Mouse (Mus musculus) kidney, embryonic 16.5 days (tissue): ENCODE measurements at regions not wholly inside any gene's neighbourhood (a gene's known extent, or its start where the extent isn't known, plus 50 kb on each side); places are given as distances from the start of the nearest gene placed in this dataset.

ENCODE experiments used
- ATAC-seq: fragments of 200-750 bp; cut with Nextera tagmentation; 2 replicates; pipeline ENCODE4 v1.8.0; 2017; ENCODE audit warnings: moderate TSS enrichment; ENCODE audit not compliant: low FRiP score, low TSS enrichment
- H3K27ac ChIP-seq: fragments of 300-500 bp; sonication (generic); 2 replicates; pipeline ENCODE4 v1.5.1; 2014; ENCODE audit warnings: low read length
- H3K27me3 ChIP-seq: fragments of 300-500 bp; sonication (generic); 2 replicates; pipeline ENCODE4 v1.6.1; 2014; ENCODE audit warnings: low read length, control low read depth, mixed read lengths; ENCODE audit not compliant: insufficient read depth
- H3K36me3 ChIP-seq: fragments of 300-500 bp; sonication (generic); 2 replicates; pipeline ENCODE4 v1.6.1; 2014; ENCODE audit warnings: low read length, control low read depth, mixed read lengths; ENCODE audit not compliant: insufficient read depth
- H3K4me1 ChIP-seq: fragments of 300-500 bp; sonication (generic); 2 replicates; pipeline ENCODE4 v1.6.1; 2014; ENCODE audit warnings: low read length, control low read depth, mixed read lengths; ENCODE audit not compliant: insufficient read depth
- H3K4me2 ChIP-seq: fragments of 300-500 bp; sonication (generic); replicated peaks from 2 replicates; pipeline ENCODE4 v1.6.1; 2014; ENCODE audit warnings: low read depth, low read length
- H3K4me3 ChIP-seq: fragments of 300-500 bp; sonication (generic); 2 replicates; pipeline ENCODE4 v1.5.1; 2014; ENCODE audit warnings: mild to moderate bottlenecking, low read length
- H3K9ac ChIP-seq: fragments of 300-500 bp; sonication (generic); replicated peaks from 2 replicates; pipeline ENCODE4 v1.6.1; 2014; ENCODE audit warnings: low read length
- H3K9me3 ChIP-seq: fragments of 300-500 bp; sonication (generic); 2 replicates; pipeline ENCODE4 v1.6.1; 2016; ENCODE audit warnings: low read length, control low read depth
- WGBS: fragments of 180-500 bp; shearing (Covaris S2); extraction: QIAGEN DNeasy Blood & Tissue Kit; methylation state at CpG from one replicate; pipeline ENCODE4 v1.1.7; 2014; 5-methylcytosine and 5-hydroxymethylcytosine counted together

DNA sequence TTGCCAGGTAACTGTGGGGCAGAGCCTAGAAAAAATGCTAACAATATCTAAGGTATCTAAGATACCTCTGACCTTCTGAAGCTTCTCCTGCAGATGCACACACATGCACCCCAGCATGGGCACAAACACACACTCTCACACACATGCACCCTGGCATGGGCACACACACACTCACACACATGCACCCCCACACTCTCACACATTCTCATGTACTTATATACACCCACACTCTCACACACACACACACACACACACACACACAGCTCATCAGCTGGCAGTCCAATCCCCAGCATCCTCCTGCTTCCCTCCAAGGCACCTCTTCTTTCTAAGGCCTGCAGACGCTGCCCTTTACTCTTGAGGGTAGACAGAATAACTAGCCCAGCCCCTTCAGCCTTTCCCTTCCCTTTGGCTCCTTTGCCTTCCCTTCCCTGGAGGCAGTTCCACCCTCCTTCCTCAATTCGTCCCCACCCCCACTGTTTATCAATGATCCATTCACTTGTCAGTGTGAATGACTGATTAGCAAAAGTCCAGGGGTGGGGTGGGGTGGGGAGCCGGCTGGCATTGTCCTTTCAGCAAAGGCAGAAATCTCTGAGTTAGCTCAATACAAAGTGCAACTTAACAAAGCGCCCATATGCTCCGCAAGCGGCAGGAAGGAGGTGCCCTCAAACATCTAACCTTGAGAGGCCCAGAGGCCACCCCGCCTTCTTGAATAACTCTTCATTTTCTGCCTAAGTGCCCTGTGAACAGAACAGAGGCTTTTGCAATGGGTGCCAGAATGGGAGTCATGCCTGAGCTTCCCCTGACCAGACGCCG lies 102.1 kb downstream of the Gm9376 start:
- H3K36me3 ChIP-seq: no peaks in the 10 kb centered on the region
- WGBS: 2% methylated on average over 9 of the region's 9 CpGs
- no peak overlapping the region for H3K9ac ChIP-seq
- no peak overlapping the region for H3K27ac ChIP-seq
- H3K4me2 ChIP-seq: peak overlapping the region; percentile 34
- peaks cover 3% of the 10 kb centered on the region; the same call in 1 of the 2 replicates for H3K4me1 ChIP-seq
- H3K9me3 ChIP-seq: no peaks in the 10 kb centered on the region
- no peaks in the 10 kb centered on the region; the same call in 1 of the 2 replicates for H3K27me3 ChIP-seq
- H3K4me3 ChIP-seq: no peak overlapping the region
- peak; percentile 47; the same call in 1 of the 2 replicates for ATAC-seq

DNA sequence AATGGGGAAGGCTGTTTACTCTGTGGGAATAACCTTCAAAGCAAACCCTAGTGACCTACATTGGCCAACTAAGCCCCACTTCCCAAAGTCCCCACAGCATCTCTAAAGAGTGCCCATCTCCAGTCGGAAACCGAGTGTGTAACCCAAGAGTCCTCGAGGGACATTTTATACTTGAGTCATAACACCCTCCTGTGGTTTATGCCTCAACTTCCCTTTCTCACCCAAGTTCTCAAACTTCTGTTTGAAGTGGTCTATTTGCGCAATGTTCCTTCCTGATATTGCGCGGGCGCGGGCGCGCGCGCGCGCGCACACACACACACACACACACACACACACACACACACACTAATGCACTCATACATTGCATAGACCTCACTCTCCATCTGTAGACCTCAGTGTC lies 104.6 kb downstream of the Gm9376 start:
- Histone ChIP-seq H3K27ac (no peak overlapping the region), H3K4me1 (peaks cover 3% of the 10 kb centered on the region; the same call in 1 of the 2 replicates), H3K27me3 (no peaks in the 10 kb centered on the region; the same call in 1 of the 2 replicates), H3K9ac (no peak overlapping the region), H3K4me3 (no peak overlapping the region), H3K4me2 (no peak overlapping the region), H3K9me3 (no peaks in the 10 kb centered on the region), H3K36me3 (no peaks in the 10 kb centered on the region)
- ATAC-seq: no peak
- WGBS: 95% methylated on average over 15 of the region's 15 CpGs

DNA sequence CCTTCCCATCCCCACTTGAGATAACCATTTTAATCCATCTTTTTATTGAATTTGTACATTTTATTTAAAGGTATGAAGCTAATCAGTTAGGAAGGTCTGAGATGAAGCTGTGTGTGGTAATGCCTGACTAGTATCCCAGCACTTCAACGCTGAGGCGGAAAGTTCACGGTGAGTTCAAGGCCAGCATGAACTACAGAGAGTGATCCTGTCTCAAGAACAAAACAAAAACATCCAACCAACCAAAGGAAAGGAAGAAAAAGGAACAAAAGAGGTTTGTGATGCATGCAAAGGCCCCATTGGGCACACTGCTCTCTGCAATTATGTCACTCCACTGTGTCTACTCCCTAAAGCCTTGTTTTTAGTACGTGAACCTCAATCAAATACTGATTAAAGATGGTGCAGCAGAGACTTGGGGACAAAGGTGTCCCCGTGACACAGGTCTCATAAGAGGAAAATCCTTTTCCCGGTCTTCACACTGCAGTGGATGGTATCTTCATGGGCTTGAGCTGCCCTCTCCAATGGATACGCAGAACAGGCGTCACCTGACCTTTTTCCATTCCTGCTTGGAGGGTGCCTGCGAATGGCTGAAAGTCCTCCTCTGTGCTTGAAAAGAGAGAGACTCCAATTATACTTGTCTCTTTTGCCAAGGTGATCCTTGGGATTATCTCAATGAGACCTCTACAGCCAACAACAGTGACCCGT lies 108.2 kb downstream of the Gm9376 start:
- Histone ChIP-seq H3K4me1 (no peaks in the 10 kb centered on the region), H3K36me3 (no peaks in the 10 kb centered on the region), H3K27ac (no peak overlapping the region), H3K4me2 (no peak overlapping the region), H3K27me3 (no peaks in the 10 kb centered on the region), H3K9me3 (no peaks in the 10 kb centered on the region), H3K9ac (no peak overlapping the region), H3K4me3 (no peak overlapping the region)
- ATAC-seq: no peak
- 87% methylated on average over 10 of the region's 10 CpGs for WGBS

DNA sequence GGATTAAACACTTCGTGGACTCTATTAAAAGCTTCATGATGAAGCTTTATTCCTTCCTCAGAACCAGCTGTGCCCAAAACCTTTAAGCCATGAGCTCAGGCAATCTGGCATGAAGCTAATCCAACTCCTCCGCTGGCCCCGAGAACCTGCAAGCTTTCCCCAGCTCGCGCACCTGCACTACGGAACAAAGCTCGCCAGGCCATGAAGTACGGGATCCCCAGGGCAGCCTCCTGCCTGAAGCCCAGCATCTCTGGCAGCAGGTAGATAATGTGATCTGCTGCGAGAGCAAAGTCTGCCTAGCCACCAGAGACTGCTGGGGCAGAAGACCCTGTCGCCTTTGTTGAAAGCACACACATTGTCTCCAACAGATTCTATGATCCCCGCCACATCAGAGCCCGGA lies 108.9 kb downstream of the Gm9376 start:
- Histone ChIP-seq H3K4me1 (no peaks in the 10 kb centered on the region), H3K9ac (no peak overlapping the region), H3K36me3 (no peaks in the 10 kb centered on the region), H3K4me2 (no peak overlapping the region), H3K27ac (no peak overlapping the region), H3K9me3 (no peaks in the 10 kb centered on the region), H3K27me3 (no peaks in the 10 kb centered on the region), H3K4me3 (no peak overlapping the region)
- no peak for ATAC-seq
- 93% methylated on average over 12 of the region's 12 CpGs for WGBS

DNA sequence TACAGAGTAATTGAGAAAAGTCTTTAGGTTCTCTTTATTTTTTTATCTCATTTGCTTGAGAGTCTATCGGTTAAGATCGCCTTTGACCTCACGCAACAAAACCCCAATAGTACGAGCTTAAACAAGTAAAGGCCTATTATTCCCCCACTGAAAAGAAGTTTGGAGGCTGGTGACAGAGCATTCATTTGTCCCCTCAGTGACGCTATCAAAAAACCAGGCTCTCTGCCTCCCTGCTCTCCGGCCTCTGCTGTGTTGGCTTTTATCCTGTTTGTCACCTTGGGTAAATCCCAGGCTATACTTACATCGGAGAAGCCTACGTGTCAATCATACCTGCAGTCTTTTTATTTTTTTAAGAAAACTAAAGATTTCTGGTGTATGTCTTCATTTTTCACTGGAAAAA lies 112.9 kb downstream of the Gm9376 start:
- no peaks in the 10 kb centered on the region for H3K27me3 ChIP-seq
- WGBS: 91% methylated on average over 8 of the region's 8 CpGs
- no peak for ATAC-seq
- no peak overlapping the region for H3K4me3 ChIP-seq
- H3K4me2 ChIP-seq: no peak overlapping the region
- no peaks in the 10 kb centered on the region for H3K9me3 ChIP-seq
- no peaks in the 10 kb centered on the region for H3K36me3 ChIP-seq
- no peak overlapping the region for H3K9ac ChIP-seq
- no peak overlapping the region for H3K27ac ChIP-seq
- no peaks in the 10 kb centered on the region for H3K4me1 ChIP-seq

DNA sequence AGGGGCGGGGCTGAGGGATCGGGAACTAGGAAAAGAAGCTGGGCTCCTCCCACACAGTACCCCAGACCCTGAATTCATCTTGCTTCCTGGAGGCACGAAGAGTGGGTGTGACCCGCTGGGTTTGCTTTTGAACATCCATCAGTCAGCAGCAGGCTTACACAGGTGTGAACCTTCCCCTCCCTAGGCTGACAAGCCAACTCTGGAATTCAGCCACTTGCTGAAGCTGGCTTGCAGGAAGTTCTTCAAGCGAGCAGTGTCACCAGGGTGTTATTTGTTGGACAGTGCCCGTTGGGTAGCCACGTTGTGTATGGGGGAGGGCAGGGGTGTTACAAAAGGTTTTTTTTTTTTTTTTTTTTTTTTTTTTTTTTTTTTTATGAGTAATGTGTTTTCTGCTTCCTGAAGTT lies 118.8 kb downstream of the Gm9376 start:
- Histone ChIP-seq H3K27ac (no peak overlapping the region), H3K4me2 (peak overlapping the region; percentile 48), H3K27me3 (no peaks in the 10 kb centered on the region), H3K9me3 (no peaks in the 10 kb centered on the region), H3K9ac (no peak overlapping the region), H3K4me1 (0 out of 2 replicates have a peak, but pooled peaks cover 7% of the 10 kb centered on the region), H3K36me3 (no peaks in the 10 kb centered on the region), H3K4me3 (peak overlapping the region; percentile 20)
- WGBS: 8% methylated on average over 7 of the region's 7 CpGs
- ATAC-seq: peak; percentile 89

DNA sequence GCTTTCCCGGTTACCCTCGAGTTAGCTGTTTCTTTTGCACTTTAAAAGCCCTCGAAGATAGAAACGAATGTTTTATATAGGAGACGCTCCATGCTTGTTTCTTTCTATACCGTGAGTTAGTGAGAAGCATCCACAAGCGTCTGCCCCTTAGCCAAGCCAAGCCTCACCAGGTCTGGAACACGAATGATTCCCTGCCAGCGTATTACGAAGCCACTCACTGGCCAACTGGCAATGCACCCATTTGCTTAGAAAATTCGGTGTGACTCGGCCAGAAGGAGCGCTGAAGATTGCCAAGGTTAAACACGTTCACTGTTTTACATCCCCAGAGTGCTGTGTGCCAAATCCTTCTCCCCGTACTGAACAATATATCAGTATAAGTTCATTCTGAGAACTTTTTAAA lies 121.3 kb downstream of the Gm9376 start:
- Histone ChIP-seq H3K9me3 (no peaks in the 10 kb centered on the region), H3K4me2 (no peak overlapping the region), H3K4me1 (0 out of 2 replicates have a peak, but pooled peaks cover 7% of the 10 kb centered on the region), H3K9ac (no peak overlapping the region), H3K27me3 (no peaks in the 10 kb centered on the region), H3K36me3 (no peaks in the 10 kb centered on the region), H3K27ac (no peak overlapping the region), H3K4me3 (no peak overlapping the region)
- no peak for ATAC-seq
- 84% methylated on average over 15 of the region's 15 CpGs for WGBS

DNA sequence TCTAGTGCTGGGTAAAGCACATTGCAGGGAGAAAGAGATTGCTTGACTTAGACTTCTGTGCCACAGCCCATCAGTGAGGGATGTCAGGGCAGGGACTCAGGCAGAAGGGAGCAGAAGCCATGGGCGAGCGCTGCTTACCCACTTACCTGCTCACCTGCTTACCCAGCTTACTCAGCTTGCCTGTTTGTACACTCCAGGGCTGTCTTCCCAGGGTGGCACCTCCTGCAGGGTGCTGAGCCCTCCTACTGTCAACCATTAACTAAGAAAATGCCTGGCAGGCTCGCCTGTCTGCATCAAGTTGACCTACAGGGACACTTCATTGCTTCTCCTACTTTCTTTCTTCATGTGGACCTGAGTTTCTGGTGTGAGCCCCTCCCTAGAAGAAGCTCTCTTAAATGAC lies 124.0 kb downstream of the Gm9376 start:
- H3K9me3 ChIP-seq: no peaks in the 10 kb centered on the region
- 57% methylated on average over 3 of the region's 3 CpGs for WGBS
- peak; percentile 82 for ATAC-seq
- no peak overlapping the region for H3K4me3 ChIP-seq
- H3K27ac ChIP-seq: no peak overlapping the region
- no peak overlapping the region for H3K4me2 ChIP-seq
- no peaks in the 10 kb centered on the region for H3K27me3 ChIP-seq
- no peak overlapping the region for H3K9ac ChIP-seq
- no peaks in the 10 kb centered on the region for H3K36me3 ChIP-seq
- H3K4me1 ChIP-seq: no peaks in the 10 kb centered on the region

DNA sequence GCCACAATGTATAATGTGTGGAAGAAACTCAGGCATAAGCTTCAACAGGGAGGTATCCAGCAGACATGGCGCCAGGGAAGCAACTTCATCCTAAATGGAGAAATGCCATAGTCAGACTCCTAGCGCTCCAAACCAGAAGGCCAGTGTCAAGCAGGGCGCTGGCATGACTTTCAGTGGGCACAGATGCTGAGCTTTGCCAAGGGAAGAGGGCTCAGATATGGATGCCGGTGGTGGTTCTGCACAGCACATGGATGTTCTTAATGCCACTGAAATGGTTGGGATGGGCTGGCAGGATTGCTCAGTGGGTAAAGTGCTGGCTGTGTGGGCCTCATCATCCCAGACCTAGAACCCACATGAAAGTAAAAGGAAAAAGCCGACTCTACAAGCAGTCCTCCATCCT lies 124.8 kb downstream of the Gm9376 start:
- ATAC-seq: no peak
- WGBS: 89% methylated on average over 5 of the region's 5 CpGs
- Histone ChIP-seq H3K4me2 (no peak overlapping the region), H3K9me3 (no peaks in the 10 kb centered on the region), H3K9ac (no peak overlapping the region), H3K36me3 (no peaks in the 10 kb centered on the region), H3K27ac (no peak overlapping the region), H3K4me1 (no peaks in the 10 kb centered on the region), H3K27me3 (no peaks in the 10 kb centered on the region), H3K4me3 (no peak overlapping the region)

DNA sequence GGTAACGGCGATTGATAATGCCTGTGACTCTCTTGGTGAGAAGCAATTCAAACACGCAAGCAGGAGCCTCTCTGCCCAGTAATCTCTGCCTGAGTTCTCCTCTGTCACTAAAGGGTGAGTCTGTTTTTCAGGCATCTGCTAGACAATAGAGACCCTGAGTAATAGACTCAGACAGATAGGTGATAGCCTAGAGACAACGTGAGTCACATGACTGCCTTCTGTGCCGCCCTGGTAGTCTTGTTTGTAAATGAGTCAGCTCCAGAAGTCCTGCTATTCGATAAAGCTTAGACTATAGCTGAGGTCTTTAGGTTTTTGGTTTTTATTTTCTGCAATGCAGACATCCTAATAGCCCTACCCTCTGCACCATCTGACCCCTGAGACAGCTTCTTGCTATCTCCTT lies 126.9 kb downstream of the Gm9376 start:
- Histone ChIP-seq H3K9me3 (no peaks in the 10 kb centered on the region), H3K36me3 (no peaks in the 10 kb centered on the region), H3K27me3 (no peaks in the 10 kb centered on the region), H3K4me3 (no peak overlapping the region), H3K9ac (no peak overlapping the region), H3K27ac (no peak overlapping the region), H3K4me2 (no peak overlapping the region), H3K4me1 (no peaks in the 10 kb centered on the region)
- 66% methylated on average over 6 of the region's 6 CpGs for WGBS
- no peak for ATAC-seq
